Mouse (Mus musculus) embryo, embryonic 9.5 days (tissue): Measurements from ENCODE around the gene Tgm1.
A peak's percentile ranks its signal among the peaks of the same experiment; 100 is the strongest.

Experiments used
- DNase-seq: peaks from one replicate; pipeline ENCODE4 v3.0.0-alpha.2; 2017; ENCODE audit errors: extremely low spot score

Gene Tgm1

DNA sequence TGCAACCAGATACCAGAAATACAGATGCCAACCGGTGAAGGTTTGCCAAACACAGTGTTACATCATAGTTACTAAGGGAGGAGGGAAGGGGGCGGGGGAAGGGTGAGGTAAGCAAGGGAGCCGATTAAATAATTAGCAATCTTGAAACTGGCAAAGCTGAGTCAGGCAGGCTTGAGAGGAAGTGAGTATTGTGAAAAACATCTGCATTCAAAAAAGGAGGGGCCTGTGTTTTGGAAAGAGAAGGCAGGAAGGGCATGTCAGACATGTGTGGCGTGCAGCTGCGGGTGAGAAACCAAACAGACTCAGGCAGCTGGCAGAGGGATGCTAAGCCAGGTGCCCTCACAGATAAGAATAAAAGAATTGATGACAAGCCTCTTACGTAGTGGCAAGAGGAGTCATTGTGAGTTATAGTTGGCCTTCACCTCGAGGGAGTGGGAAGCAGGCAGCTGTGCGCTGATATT lies 10.7 kb upstream of the Tgm1 start:
- DNase-seq = no peak

DNA sequence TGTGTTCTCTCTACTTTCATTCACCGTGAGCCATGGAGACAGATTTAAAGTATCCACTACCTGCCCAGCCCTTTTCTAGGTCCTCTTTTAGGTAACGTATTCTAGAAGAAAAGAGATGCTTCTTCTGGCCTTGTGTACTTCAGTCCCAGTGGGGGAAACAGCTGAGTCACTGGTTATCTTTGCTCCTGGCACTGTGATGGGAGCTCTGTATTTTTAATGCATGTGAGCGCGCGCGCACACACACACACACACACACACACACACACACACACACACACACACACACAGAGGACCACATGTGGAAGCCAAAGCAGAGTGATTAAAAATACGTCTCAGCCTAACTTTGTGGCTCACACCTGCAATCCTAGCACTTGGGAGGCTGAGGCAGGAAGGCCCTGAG lies 9.7 kb upstream of the Tgm1 start:
- DNase-seq = no peak

- DNase-seq = no peak
These were observed 8.8 kb upstream of the Tgm1 start for GRCm38 (mm10) chr14:55722438-55722945.

GRCm38 (mm10) chr14:55721700-55722437 lies 8.1 kb upstream of the Tgm1 start, which contains the start of gene Rabggta:
Gene Rabggta, minus strand, starts transcription at chr14:55722263.
- DNase-seq = peak; percentile 95

- DNase-seq = no peak
These were observed 7.3 kb upstream of the Tgm1 start for GRCm38 (mm10) chr14:55721076-55721475.

DNA sequence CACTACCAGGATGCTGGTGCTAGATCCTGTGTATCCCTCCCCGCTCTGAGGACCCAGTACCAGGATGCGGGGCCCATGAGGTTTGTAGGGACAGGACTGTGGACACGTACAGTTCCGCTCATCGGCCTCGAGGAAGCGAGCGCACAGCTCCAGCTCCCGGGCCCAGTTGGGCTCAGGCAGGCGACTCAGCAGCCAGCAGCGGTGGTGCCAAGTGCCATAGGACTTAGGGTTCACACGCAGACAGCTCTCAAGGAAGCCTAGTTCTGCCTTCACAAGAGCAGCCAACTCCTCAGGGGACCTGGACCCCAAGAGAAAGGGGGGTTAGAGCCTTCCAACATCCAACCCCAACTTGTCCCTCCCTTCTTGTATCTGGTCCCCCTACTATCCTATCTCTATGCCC lies 6.9 kb upstream of the Tgm1 start:
- DNase-seq = no peak

GRCm38 (mm10) chr14:55719737-55720136 lies 6.0 kb upstream of the Tgm1 start:
- no peak for DNase-seq

DNA sequence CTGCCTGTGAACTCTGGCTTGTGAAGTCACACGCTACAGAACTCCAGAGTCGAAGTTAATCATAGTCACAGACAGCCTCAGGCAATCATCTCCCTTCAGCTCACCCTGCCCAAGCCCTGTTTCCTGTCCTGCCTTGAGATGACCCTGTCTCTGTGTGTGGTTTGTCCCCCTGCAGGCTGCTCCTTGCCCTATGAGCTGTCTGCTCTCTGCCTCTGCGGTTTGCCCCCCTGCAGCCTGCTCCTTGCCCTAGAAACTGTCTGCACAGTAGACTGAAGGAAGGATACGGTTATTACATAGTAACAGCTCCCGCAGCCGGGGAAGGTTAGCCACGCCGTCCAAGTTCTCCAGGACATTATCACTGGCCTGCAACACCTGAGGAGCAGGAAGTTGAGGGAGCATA lies 3.2 kb upstream of the Tgm1 start:
- DNase-seq = no peak

DNA sequence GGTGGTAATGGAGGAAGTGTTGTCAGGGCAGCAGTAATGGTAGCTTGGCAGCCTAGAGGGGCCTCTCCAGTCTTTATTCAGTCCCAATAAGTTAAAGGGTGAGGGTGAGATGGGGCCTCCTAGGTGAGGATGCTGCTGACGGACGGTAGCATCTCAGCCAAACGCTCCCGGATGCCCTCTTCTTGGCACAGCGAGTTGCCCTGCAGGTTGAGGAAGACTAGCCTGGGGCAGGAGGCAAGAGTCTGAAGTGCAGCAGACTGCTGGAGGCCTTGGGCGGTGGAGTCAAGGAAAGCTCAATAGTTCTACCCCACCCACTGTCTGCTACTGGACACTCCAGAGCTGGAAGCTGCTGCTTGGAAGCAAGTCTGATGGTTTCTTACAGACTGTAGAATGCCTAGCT lies 2.5 kb upstream of the Tgm1 start:
- no peak for DNase-seq

GRCm38 (mm10) chr14:55714893-55715292 lies 1.2 kb upstream of the Tgm1 start:
- DNase-seq = no peak

DNA sequence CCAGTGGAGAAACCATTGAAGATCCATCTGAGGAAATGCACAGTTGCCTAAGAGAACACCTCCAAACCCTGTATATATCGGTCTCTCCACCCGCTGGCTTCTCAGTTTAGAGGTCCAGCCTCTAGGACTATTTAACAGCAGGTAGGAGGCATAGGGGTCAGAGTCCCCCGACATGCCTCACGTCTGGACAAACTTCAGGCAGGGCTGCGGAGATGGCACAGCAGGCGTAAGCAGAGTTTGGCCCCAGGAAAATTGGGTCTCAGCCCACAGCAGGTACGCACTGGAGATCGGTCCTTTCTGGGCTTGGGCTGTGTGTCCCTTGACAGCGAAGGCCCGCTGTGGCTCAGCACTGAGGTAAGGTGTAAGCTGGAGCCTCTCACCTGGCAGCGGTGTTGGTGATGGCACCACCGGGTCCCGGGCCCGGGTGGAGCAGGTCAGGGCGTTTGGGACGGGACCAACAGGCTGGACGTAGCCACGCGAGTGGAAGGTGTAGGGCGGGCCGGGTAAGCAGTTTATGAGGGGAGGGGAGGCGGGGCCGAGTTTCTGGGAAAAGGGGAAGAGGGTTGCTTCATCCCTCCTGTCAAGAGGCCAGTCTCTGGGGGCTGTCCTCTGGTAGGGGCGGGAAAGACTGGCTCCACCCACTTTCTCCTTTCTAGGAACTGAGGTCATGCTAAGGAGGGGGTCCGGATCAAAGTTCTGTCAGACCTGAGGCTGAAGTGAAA lies 558 bp downstream of the Tgm1 start:
- peak; percentile 22 for DNase-seq

DNA sequence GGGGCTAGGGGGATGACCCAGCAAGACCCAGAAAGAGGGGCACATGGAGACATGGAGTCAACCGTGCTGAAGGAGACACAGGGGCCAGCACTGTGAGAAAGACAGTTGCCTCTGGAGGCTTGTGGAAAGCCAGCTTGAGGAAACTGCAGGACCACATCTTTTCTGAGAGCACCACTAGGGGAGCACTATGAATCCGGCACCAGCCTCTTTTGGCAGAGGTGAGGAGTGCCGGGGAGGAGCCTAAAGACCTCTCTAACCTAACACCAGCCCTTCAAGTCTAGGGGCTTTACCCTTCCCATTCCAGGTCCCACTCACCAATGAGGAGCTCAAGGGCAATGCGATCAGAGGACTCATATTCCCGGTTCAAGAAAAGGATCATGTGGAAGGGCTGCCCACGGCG lies 1.9 kb downstream of the Tgm1 start:
- no peak for DNase-seq

- no peak for DNase-seq
These were observed 4.2 kb downstream of the Tgm1 start for GRCm38 (mm10) chr14:55709509-55709908.

GRCm38 (mm10) chr14:55707397-55707796 lies 6.3 kb downstream of the Tgm1 start:
- DNase-seq = no peak

DNA sequence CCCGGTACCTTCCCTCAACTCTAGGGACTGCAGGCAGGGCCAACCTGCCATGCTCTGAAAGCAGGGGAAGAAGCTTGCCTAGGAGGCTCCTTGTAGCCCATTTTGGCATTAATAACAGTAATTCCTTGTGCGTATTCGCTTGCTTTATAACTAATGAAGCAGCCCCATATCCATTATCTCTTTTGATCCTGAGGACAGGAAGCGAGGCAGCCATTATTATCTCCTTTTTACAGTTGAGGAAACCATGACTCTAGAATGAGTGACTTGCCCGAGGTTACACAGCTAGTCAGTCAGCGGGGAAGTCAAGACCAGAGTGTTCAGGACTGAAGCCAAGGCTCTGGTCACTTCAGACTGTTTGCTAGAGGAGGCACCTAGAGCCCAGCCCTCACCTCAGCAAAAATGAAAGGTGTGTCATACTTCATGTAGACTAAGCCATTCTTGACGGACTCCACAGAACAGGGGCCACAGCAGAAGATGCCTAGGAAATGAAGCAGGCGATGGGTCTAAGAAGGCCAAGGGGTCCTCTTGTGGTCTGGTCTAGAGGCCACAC lies 7.6 kb downstream of the Tgm1 start:
- DNase-seq = no peak

DNA sequence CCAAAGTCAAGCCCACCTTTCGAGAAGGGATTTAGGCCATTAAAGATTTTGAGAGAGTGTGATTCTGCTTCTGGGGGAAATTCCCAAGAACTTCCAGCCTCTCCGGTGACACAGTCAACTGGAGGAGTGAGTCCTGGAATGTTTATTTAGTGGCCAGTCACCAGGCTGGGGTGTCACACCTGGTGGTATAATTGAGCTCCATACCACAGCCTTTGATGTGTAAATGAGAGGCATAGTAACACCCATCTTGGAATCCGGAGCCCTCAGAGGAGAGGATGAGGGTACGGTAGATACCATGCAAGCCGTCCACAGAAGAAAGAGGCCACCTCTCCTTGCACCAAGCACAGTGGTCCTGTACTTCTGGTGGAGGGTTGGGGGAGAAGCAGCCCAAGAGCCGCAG lies 11.0 kb downstream of the Tgm1 start:
- DNase-seq = no peak

- no peak for DNase-seq
These were observed 12.6 kb downstream of the Tgm1 start for GRCm38 (mm10) chr14:55701131-55701530.

DNA sequence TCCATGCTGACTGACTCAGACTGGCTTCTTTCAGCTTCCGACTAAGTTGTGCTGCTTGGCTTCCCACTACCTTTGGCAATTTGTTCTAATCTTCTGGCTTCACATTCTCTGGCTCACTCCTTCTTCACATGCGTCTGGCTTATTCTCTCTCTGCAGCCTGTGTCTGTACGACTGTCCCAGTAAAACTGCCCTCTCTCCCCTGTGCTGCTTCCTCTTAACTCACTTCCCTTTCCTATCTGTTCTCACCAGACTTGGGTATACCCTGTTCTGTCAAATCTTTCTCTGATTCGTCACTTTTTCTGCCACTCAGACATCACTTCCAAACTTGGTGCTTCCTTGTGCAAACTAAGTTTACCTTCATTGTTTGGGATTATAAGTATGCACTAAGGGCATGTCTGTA lies 16.5 kb downstream of the Tgm1 start:
- no peak for DNase-seq

DNA sequence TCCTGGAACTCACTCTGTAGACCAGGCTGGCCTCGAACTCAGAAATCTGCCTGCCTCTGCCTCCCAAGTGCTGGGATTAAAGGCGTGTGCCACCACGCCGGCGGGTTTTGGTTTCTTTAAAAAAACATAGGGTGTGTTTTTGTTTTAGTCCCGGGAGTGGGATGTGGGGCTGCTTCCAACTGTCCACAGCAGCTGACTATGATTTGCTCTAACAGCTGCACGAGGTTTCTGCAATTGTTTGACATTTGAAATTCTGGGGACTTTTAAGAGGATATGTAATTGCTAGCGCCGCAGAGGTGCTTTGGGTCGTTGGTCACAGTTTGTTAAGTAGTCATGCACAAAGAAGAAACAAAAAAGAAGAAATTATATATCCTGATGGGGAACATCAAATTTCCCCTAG lies 24.3 kb downstream of the Tgm1 start:
- DNase-seq = no peak

GRCm38 (mm10) chr14:55682118-55682493 lies 31.6 kb downstream of the Tgm1 start:
- DNase-seq = no peak

GRCm38 (mm10) chr14:55681160-55682117 lies 32.3 kb downstream of the Tgm1 start, which contains the start of gene Tinf2:
Gene Tinf2, minus strand, starts transcription at chr14:55681820.
- peak; percentile 98 for DNase-seq

GRCm38 (mm10) chr14:55677615-55678014 lies 36.1 kb downstream of the Tgm1 start:
- DNase-seq = no peak
